10 mouse cellular contexts compared by ENCODE assay signal in the genomic region with DNA sequence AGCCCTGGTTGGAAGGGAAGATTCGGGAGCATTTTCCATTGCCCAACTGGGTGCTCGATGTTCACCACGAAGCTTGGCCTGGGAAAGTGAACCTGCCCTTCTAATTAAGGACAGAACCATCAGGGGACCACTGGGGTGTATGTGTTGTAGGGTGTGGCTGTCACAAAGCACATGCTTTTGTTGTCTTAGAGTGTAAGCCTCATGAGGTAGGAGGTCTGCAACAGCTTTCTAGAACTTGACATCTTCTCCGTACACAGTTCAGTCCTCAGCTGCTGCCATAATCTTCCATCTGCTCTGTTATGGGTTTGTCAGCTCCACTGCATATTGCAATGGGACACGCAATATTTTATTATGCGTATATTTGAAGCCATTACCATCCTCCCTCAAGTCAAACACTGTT.
"Had no signal": no experiment of that assay in that cellular context is flagged by ENCODE, and none has a peak within 500 bp of the region (broad histone marks: within the 10 kb centered on the region; RNA-seq: fewer than 3 reads in every experiment).

No protein-coding gene starts in this region.

- H3K4me3 ChIP-seq: layer of hippocampus, adult 2 months; limb, embryonic 15.5 days; liver, embryonic 13.5 days; stomach, embryonic 15.5 days had no signal

- H3K4me1 ChIP-seq: liver, embryonic 13.5 days; stomach, embryonic 15.5 days had no signal

- H3K27ac ChIP-seq: limb, embryonic 15.5 days; liver, embryonic 13.5 days; stomach, embryonic 15.5 days had no signal

- ATAC-seq: intestine, postnatal 0 days; liver, postnatal 0 days; lung, postnatal 0 days had no signal

- H3K9me3 ChIP-seq: limb, embryonic 15.5 days; liver, embryonic 13.5 days; stomach, embryonic 15.5 days had no signal

- H3K9ac ChIP-seq: limb, embryonic 15.5 days; liver, embryonic 13.5 days; liver, postnatal 0 days; stomach, embryonic 15.5 days had no signal

- DNase-seq: kidney, adult 8-10 months; liver, embryonic 13.5 days; liver, postnatal 0 days; right cerebral cortex, postnatal 14 days; thymus, postnatal 36 days had no signal

- H3K36me3 ChIP-seq: limb, embryonic 15.5 days; liver, embryonic 13.5 days; stomach, embryonic 15.5 days had no signal

- H3K27me3 ChIP-seq: limb, embryonic 15.5 days; liver, embryonic 13.5 days; stomach, embryonic 15.5 days had no signal

- H3K4me2 ChIP-seq: limb, embryonic 15.5 days; liver, embryonic 13.5 days; stomach, embryonic 15.5 days had no signal
